ENCODE assay signal across 9 mouse cellular contexts in the genomic region with DNA sequence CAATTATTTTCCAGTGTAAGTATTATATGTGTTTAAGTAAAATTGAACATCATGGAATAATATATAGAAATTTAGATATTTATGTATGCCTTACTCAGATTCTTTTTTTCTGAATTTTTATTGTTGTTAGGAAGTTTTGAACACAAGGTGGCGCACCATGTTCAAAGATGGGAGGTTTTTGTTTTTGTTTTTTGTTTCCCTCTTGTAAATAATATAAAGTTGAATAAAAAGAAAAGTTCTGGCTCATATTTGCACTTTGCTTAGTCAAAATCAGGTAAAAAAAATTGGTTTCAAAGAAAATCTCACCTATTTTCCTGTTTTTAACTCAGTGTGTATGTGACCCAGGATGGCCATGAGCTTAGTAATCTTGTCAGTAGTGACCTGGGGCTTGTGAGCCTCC.
DNase-seq lines count a peak whose midpoint lies in the region; ATAC-seq and TF ChIP-seq lines count a peak whose summit lies in the region.
"Had no signal": no experiment of that assay in that cellular context is flagged by ENCODE, and none has a peak within 500 bp of the region (broad histone marks: within the 10 kb centered on the region; RNA-seq: fewer than 3 reads in every experiment).

No protein-coding gene starts in this region.

- no peaks in the 10 kb centered on the region for H3K4me1 ChIP-seq in kidney, postnatal 0 days (replicated peaks; ENCODE audit: insufficient read depth, low read length)
- no peaks in the 10 kb centered on the region for H3K4me1 ChIP-seq in stomach, postnatal 0 days (replicated peaks; ENCODE audit: control insufficient read depth, insufficient read depth)
- H3K4me1 ChIP-seq: neural tube, embryonic 13.5 days had no signal

- TF ChIP-seq CTCF in kidney, postnatal 0 days (IDR thresholded peaks at IDR 0.05; ENCODE audit: low read depth), result peak; percentile 67
- TF ChIP-seq CTCF in stomach, postnatal 0 days (IDR thresholded peaks at IDR 0.05; ENCODE audit: low read depth), result peak; percentile 67

- ATAC-seq in kidney, postnatal 0 days (replicated peaks; ENCODE audit: low FRiP score, low read depth), result no peak
- ATAC-seq in stomach, postnatal 0 days (ENCODE audit: low FRiP score, low TSS enrichment), result no peak
- ATAC-seq in monocyte, adult 5-6 weeks (replicated peaks; ENCODE audit: insufficient number of reproducible peaks, low FRiP score, low TSS enrichment, poor library complexity, severe bottlenecking), result no peak

- H3K27me3 ChIP-seq in kidney, postnatal 0 days (ENCODE audit: insufficient read depth, low read length), result no peaks in the 10 kb centered on the region
- no peaks in the 10 kb centered on the region for H3K27me3 ChIP-seq in stomach, postnatal 0 days (ENCODE audit: control insufficient read depth, insufficient read depth, low read length)
- H3K27me3 ChIP-seq: neural tube, embryonic 13.5 days had no signal

- H3K4me2 ChIP-seq in kidney, postnatal 0 days (ENCODE audit: low read length), result no peak overlapping the region
- H3K4me2 ChIP-seq in stomach, postnatal 0 days (replicated peaks; ENCODE audit: low read depth), result no peak overlapping the region
- H3K4me2 ChIP-seq: neural tube, embryonic 13.5 days had no signal

- DNase-seq in adrenal gland, adult 18-20 months (ENCODE audit: low spot score in 2 of 2), result peak; percentile 16 to 31
- DNase-seq in adrenal gland, adult 8-10 months, result no peak
- peak; percentile 28 for DNase-seq in kidney, postnatal 0 days (ENCODE audit: low spot score)
- no peak for DNase-seq in kidney, adult 18-20 months
- peak; percentile 21 for DNase-seq in thymus, postnatal 0 days (ENCODE audit: low spot score)
- no peak for DNase-seq in thymus, adult 18-20 months
- DNase-seq in stomach, postnatal 0 days (ENCODE audit: low spot score), result no peak

- WGBS in kidney, postnatal 0 days, result 42% methylated on average over 1 of the region's 1 CpGs
- 42% methylated on average over 1 of the region's 1 CpGs for WGBS in stomach, postnatal 0 days

- no peaks in the 10 kb centered on the region for H3K36me3 ChIP-seq in kidney, postnatal 0 days (ENCODE audit: insufficient read depth, low read length)
- H3K36me3 ChIP-seq in stomach, postnatal 0 days (ENCODE audit: control insufficient read depth, insufficient read depth, low read length), result no peaks in the 10 kb centered on the region
- H3K36me3 ChIP-seq: neural tube, embryonic 13.5 days had no signal

- no peaks in the 10 kb centered on the region for H3K9me3 ChIP-seq in kidney, postnatal 0 days (replicated peaks; ENCODE audit: low read length)
- H3K9me3 ChIP-seq in stomach, postnatal 0 days (ENCODE audit: control insufficient read depth, low read length), result no peaks in the 10 kb centered on the region
- H3K9me3 ChIP-seq: neural tube, embryonic 13.5 days had no signal

- no peak overlapping the region for H3K27ac ChIP-seq in kidney, postnatal 0 days
- no peak overlapping the region for H3K27ac ChIP-seq in stomach, postnatal 0 days (replicated peaks)
- H3K27ac ChIP-seq: neural tube, embryonic 13.5 days had no signal

- no peak overlapping the region for H3K9ac ChIP-seq in kidney, postnatal 0 days (ENCODE audit: low read depth, low read length)
- no peak overlapping the region for H3K9ac ChIP-seq in stomach, postnatal 0 days (ENCODE audit: low read length)
- H3K9ac ChIP-seq: neural tube, embryonic 13.5 days had no signal

- TF ChIP-seq EP300 in stomach, postnatal 0 days (optimal IDR thresholded peaks at IDR 0.05), result no peak

- H3K4me3 ChIP-seq in kidney, postnatal 0 days (replicated peaks; ENCODE audit: low read depth, low read length), result no peak overlapping the region
- no peak overlapping the region for H3K4me3 ChIP-seq in stomach, postnatal 0 days (ENCODE audit: low read depth, low read length)
- H3K4me3 ChIP-seq: neural tube, embryonic 13.5 days had no signal

Comparison
In these comparisons a context has a peak if more than half of its experiments do, and no peak if none do; other contexts are left out.
1. DNase-seq: peak in adrenal gland, adult 18-20 months (2 of 2), kidney, postnatal 0 days (single experiment) and thymus, postnatal 0 days (single experiment); none in adrenal gland, adult 8-10 months (single experiment), kidney, adult 18-20 months (single experiment), thymus, adult 18-20 months (0 of 2) and stomach, postnatal 0 days (single experiment).